Mouse (Mus musculus): Measurements from ENCODE around the gene Dst. TPM values are rescaled to one million over a fixed set of nuclear protein-coding genes. Genes with fewer than 3 reads are reported as not detected.

The Dst gene
- total and polyA plus RNA-seq, 3 experiments = 0.08 to 0.60 TPM; not detected in 1

DNA sequence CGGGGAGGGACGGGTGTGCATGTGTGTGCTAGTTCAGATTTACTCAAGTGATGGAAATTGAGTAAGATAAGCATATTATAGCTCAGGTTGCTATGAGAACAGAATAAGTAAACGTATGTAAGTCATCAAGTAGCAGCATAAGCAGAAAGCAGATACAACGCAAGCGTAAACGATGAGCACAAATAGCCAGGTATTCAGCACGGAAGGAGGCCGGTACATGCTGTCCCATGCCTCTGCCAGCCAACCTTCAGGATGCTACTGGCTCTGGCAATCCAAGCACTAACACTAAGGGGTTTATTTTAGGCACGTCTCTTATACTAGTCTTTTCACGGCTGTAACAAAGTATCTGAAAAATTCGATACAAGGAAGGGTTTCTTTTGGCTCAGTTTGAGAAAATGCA, 10.6 kb upstream of the Dst start:
- H3K9ac ChIP-seq (ENCODE audit: control insufficient read depth, low read depth, low read length, poor library complexity, severe bottlenecking) = no peak overlapping the region
- H3K36me3 ChIP-seq (ENCODE audit: control insufficient read depth in 1 of 2, insufficient read depth in 2 of 2, low read length in 2 of 2) = no peaks in the 10 kb centered on the region
- TF ChIP-seq ZC3H11A (IDR thresholded peaks at IDR 0.05; ENCODE audit: low read depth, low read length) = no peak
- no peak for TF ChIP-seq ZKSCAN1 (IDR thresholded peaks at IDR 0.05; ENCODE audit: low read depth, low read length)
- TF ChIP-seq JUND (IDR thresholded peaks at IDR 0.05; ENCODE audit: low read depth, low read length) = no peak
- TF ChIP-seq ELF1 (IDR thresholded peaks at IDR 0.05; ENCODE audit: low read depth, low read length) = no peak
- no peak for TF ChIP-seq CHD2 (IDR thresholded peaks at IDR 0.05; ENCODE audit: low read length)
- TF ChIP-seq ZMIZ1 (IDR thresholded peaks at IDR 0.05; ENCODE audit: low read depth, low read length) = no peak
- no peak for TF ChIP-seq RAD21 (IDR thresholded peaks at IDR 0.05; ENCODE audit: low read depth, low read length)
- no peak for TF ChIP-seq NRF1 (IDR thresholded peaks at IDR 0.05; ENCODE audit: insufficient read depth, low read depth, low read length, poor library complexity, severe bottlenecking)
- no peak for TF ChIP-seq MXI1 (IDR thresholded peaks at IDR 0.05; ENCODE audit: low read depth, low read length)
- TF ChIP-seq EP300 (IDR thresholded peaks at IDR 0.05; ENCODE audit: low read depth in 1 of 2, low read length in 2 of 2) = no peak
- no peak for TF ChIP-seq MYB (IDR thresholded peaks at IDR 0.05; ENCODE audit: low read depth, low read length)
- TF ChIP-seq USF1 (IDR thresholded peaks at IDR 0.05; ENCODE audit: low read depth, low read length) = no peak
- no peak for TF ChIP-seq TCF12 (IDR thresholded peaks at IDR 0.05; ENCODE audit: low read depth, low read length)
- no peak for TF ChIP-seq MAX (IDR thresholded peaks at IDR 0.05; ENCODE audit: low read length)
- TF ChIP-seq GATA1 (IDR thresholded peaks at IDR 0.05; ENCODE audit: low read depth, low read length) = no peak
- no peaks in the 10 kb centered on the region for H3K27me3 ChIP-seq (ENCODE audit: control insufficient read depth in 1 of 2, insufficient read depth in 2 of 2, low read length in 2 of 2)
- H3K4me1 ChIP-seq (ENCODE audit: control insufficient read depth in 1 of 2, insufficient read depth in 2 of 2, low read length in 2 of 2) = no peaks in the 10 kb centered on the region
- H3K9me3 ChIP-seq (replicated peaks; ENCODE audit: insufficient read depth, low read length) = no peaks in the 10 kb centered on the region
- no peak overlapping the region for H3K27ac ChIP-seq (ENCODE audit: control insufficient read depth, low read depth, low read length)
- no peaks in the 10 kb centered on the region for H3K79me2 ChIP-seq (ENCODE audit: control insufficient read depth, insufficient read depth, low read length, poor library complexity)
- no peak overlapping the region for H3K4me3 ChIP-seq (ENCODE audit: control insufficient read depth in 1 of 2, insufficient read depth in 1 of 2, low read depth in 2 of 2, low read length in 2 of 2)
- no peak for DNase-seq (ENCODE audit: low read depth, low spot score)

DNA sequence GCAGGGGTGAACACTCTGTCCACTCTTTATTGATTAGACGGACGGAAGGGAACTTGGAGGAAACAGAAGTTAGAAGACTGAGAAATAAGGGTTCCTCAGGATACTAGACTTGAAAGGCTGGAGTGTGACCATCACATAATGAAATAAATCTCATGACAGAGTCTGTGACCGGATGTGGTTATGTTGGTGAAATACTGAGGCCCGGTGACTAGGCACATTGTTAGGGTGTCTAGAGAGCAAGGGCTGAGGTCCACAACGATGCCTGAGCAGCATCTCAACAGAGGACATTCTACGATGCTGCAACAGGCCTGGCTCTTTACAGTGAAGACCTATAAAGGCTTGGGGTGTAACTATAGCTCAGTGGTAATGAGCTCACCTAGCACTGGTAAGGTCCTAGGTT, 9.7 kb upstream of the Dst start:
- no peak overlapping the region for H3K4me3 ChIP-seq (ENCODE audit: control insufficient read depth in 1 of 2, insufficient read depth in 1 of 2, low read depth in 2 of 2, low read length in 2 of 2)
- H3K27me3 ChIP-seq (ENCODE audit: control insufficient read depth in 1 of 2, insufficient read depth in 2 of 2, low read length in 2 of 2) = no peaks in the 10 kb centered on the region
- no peak for DNase-seq (ENCODE audit: low read depth, low spot score)

More for the DNA sequence above, 9.7 kb upstream of the Dst start:
- no peaks in the 10 kb centered on the region for H3K79me2 ChIP-seq (ENCODE audit: control insufficient read depth, insufficient read depth, low read length, poor library complexity)
- H3K27ac ChIP-seq (ENCODE audit: control insufficient read depth, low read depth, low read length) = no peak overlapping the region
- no peaks in the 10 kb centered on the region for H3K9me3 ChIP-seq (replicated peaks; ENCODE audit: insufficient read depth, low read length)
- H3K9ac ChIP-seq (ENCODE audit: control insufficient read depth, low read depth, low read length, poor library complexity, severe bottlenecking) = no peak overlapping the region
- H3K4me1 ChIP-seq (ENCODE audit: control insufficient read depth in 1 of 2, insufficient read depth in 2 of 2, low read length in 2 of 2) = no peaks in the 10 kb centered on the region
- no peaks in the 10 kb centered on the region for H3K36me3 ChIP-seq (ENCODE audit: control insufficient read depth in 1 of 2, insufficient read depth in 2 of 2, low read length in 2 of 2)
- TF ChIP-seq NELFE (IDR thresholded peaks at IDR 0.05; ENCODE audit: low read depth, low read length) = no peak
- TF ChIP-seq RCOR1 (IDR thresholded peaks at IDR 0.05; ENCODE audit: low read depth, low read length) = no peak
- no peak for TF ChIP-seq BHLHE40 (IDR thresholded peaks at IDR 0.05; ENCODE audit: borderline replicate concordance, low read depth, low read length)
- TF ChIP-seq MAZ (IDR thresholded peaks at IDR 0.05; ENCODE audit: low read depth, low read length) = no peak
- no peak for TF ChIP-seq ZC3H11A (IDR thresholded peaks at IDR 0.05; ENCODE audit: low read depth, low read length)
- no peak for TF ChIP-seq MEF2A (IDR thresholded peaks at IDR 0.05; ENCODE audit: extremely low read depth, insufficient replicate concordance, low read depth, low read length, poor library complexity, severe bottlenecking)
- no peak for TF ChIP-seq EP300 (IDR thresholded peaks at IDR 0.05; ENCODE audit: low read depth in 1 of 2, low read length in 2 of 2)
- no peak for TF ChIP-seq POLR2A (IDR thresholded peaks at IDR 0.05; ENCODE audit: control insufficient read depth in 1 of 2, insufficient read depth in 1 of 2, low read depth in 1 of 2, low read length in 2 of 2, poor library complexity in 1 of 2)
- no peak for TF ChIP-seq POLR2AphosphoS5 (IDR thresholded peaks at IDR 0.05; ENCODE audit: borderline replicate concordance, low read depth, low read length)
- TF ChIP-seq ZMIZ1 (IDR thresholded peaks at IDR 0.05; ENCODE audit: low read depth, low read length) = no peak
- TF ChIP-seq UBTF (IDR thresholded peaks at IDR 0.05; ENCODE audit: borderline replicate concordance, insufficient read depth, low read depth, low read length) = no peak
- no peak for TF ChIP-seq USF2 (IDR thresholded peaks at IDR 0.05; ENCODE audit: borderline replicate concordance in 1 of 2, insufficient read depth in 1 of 2, low read depth in 1 of 2, low read length in 2 of 2)
- TF ChIP-seq ETS1 (IDR thresholded peaks at IDR 0.05; ENCODE audit: low read depth, low read length) = no peak
- no peak for TF ChIP-seq TCF12 (IDR thresholded peaks at IDR 0.05; ENCODE audit: low read depth, low read length)
- no peak for TF ChIP-seq CHD2 (IDR thresholded peaks at IDR 0.05; ENCODE audit: low read length)

All from MEL (cell line).